Mouse (Mus musculus) gastrocnemius, adult 2 months (tissue): ENCODE data around the gene Siva1. TPM values are rescaled to one million over a fixed set of nuclear protein-coding genes. Genes with fewer than 3 reads are reported as not detected.
A peak's percentile ranks its signal among the peaks of the same experiment; 100 is the strongest.

Source experiments
- DNase-seq: peaks from one replicate; pipeline ENCODE4 v3.0.0; 2022
- H3K27ac ChIP-seq: fragments of 200-600 bp; 2 replicates; pipeline ENCODE4 v1.8.1; 2022; ENCODE audit warnings: mild to moderate bottlenecking
- H3K4me3 ChIP-seq: fragments of 200-600 bp; 2 replicates; pipeline ENCODE4 v1.8.1; 2022; ENCODE audit warnings: mild to moderate bottlenecking, moderate library complexity
- CTCF ChIP-seq: fragments of 200-600 bp; IDR thresholded peaks from 2 replicates; pipeline ENCODE4 v1.8.1; 2022; ENCODE audit warnings: antibody characterized with exemption, mild to moderate bottlenecking, moderate library complexity
- intact Hi-C: fragments of 180-260 bp; cut with DNase I; formaldehyde crosslinking; loops from one replicate; pipeline ENCODE4 v1.15.1; 2025
- total RNA-seq, 2 experiments: library from RNA; stranded (reverse); gene quantifications; 2 replicates each; pipeline ENCODE4 v1.2.3; 2021

Gene Siva1
- total RNA-seq, 2 experiments from 2014 or later, result 18.6 to 25.3 TPM

DNA sequence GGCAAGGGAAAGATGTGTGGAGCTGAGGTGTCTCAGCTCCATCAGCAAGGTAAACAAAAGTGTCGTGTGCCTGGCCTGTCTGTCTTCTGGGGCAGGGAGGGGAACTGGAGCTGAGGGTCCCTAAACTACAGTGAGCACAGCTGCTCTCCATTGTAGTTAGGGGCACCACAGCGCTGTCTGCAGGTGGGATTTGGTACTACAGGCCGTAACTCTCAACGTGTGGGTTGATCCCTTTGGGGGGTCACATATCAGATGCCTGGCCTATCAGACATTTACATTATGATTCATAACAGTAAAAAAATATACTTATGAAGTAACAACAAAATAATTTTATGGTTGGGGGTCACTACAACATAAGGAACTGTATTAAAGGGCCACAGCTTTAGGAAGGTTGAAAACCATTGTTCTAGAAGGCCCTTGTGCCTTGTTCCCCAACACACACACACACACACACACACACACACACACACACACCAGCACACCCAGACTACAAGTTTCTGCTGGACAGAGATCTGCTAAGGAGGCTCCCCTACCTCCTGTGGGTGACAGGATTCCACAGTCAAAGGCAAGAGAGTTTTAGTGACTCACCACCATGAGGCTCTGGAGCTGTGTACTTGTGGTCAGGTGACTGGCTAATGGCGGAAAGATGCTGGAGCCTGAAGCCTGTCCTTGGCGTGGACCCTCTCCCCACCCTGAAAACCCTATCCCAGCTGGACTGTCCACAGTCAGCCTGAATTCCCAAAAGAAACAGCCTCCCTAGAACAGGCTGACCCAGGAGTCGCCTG lies 17.2 kb upstream of the Siva1 start:
- peak overlapping the region; percentile 99 for H3K27ac ChIP-seq

GRCm38 (mm10) chr12:112628197-112628596 lies 16.3 kb upstream of the Siva1 start:
- TF ChIP-seq CTCF, result no peak
- peak overlapping the region; percentile 59 for H3K4me3 ChIP-seq
- peak overlapping the region; percentile 99 for H3K27ac ChIP-seq
- intact Hi-C loops, result no loop called here
- no peak for DNase-seq

More for the DNA sequence above, 17.2 kb upstream of the Siva1 start:
- intact Hi-C loops, result no loop called here
- DNase-seq, result no peak
- peak; percentile 60 for TF ChIP-seq CTCF
- no peak overlapping the region for H3K4me3 ChIP-seq

- no peak for TF ChIP-seq CTCF
- intact Hi-C loops, result no loop called here
- peak; percentile 89 for DNase-seq
- Histone ChIP-seq H3K4me3 (peak overlapping the region; percentile 59), H3K27ac (peak overlapping the region; percentile 99)
These were observed 15.4 kb upstream of the Siva1 start for GRCm38 (mm10) chr12:112628928-112629721.

- no peak for TF ChIP-seq CTCF
- H3K4me3 ChIP-seq, result peak overlapping the region; percentile 50; the same call in 1 of the 2 replicates
- peak overlapping the region; percentile 99 for H3K27ac ChIP-seq
- intact Hi-C loops, result no loop called here
- DNase-seq, result peak; percentile 75
These were observed 14.4 kb upstream of the Siva1 start for GRCm38 (mm10) chr12:112630029-112630428.

GRCm38 (mm10) chr12:112630796-112631195 lies 13.7 kb upstream of the Siva1 start:
- no peak for DNase-seq
- intact Hi-C loops, result no loop called here
- peak overlapping the region; percentile 99 for H3K27ac ChIP-seq

GRCm38 (mm10) chr12:112631472-112631871 lies 13.0 kb upstream of the Siva1 start:
- peak overlapping the region; percentile 99 for H3K27ac ChIP-seq
- DNase-seq, result no peak
- no peak for TF ChIP-seq CTCF
- no peak overlapping the region for H3K4me3 ChIP-seq
- intact Hi-C loops, result no loop called here

More at GRCm38 (mm10) chr12:112630796-112631195, 13.7 kb upstream of the Siva1 start:
- peak overlapping the region; percentile 50 for H3K4me3 ChIP-seq
- no peak for TF ChIP-seq CTCF

- peak overlapping the region; percentile 99 for H3K27ac ChIP-seq
- H3K4me3 ChIP-seq, result peak overlapping the region; percentile 17
- no peak for TF ChIP-seq CTCF
- intact Hi-C loops, result no loop called here
- no peak for DNase-seq
These were observed 12.2 kb upstream of the Siva1 start for GRCm38 (mm10) chr12:112632084-112632777.

DNA sequence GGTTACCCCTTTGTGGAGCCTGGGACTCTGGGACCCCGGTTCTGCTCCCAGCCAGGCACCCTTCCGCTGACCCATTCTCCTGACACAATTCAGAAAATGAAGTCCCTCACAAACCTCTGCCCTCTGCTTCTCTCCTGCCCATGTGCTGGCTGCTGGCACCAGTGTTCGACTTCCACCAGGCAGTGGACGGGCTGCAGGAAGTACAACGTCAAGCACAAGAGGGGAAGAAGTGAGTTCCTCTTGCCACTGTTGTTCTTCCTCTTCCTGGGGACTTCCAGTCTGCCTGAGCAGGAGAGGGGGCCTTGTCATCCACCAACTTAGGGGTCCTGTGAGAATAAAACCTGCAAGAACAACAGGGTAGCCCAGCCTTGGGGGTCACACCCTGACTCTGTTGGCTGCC lies 11.6 kb upstream of the Siva1 start:
- TF ChIP-seq CTCF, result no peak
- H3K27ac ChIP-seq, result peak overlapping the region; percentile 99
- DNase-seq, result no peak
- intact Hi-C loops, result no loop called here
- H3K4me3 ChIP-seq, result peak overlapping the region; percentile 17; the same call in 1 of the 2 replicates

- peak overlapping the region; percentile 99 for H3K27ac ChIP-seq
- no peak; the same call in 1 of the 2 replicates for TF ChIP-seq CTCF
- intact Hi-C loops, result no loop called here
- H3K4me3 ChIP-seq, result no peak overlapping the region
- no peak for DNase-seq
These were observed 10.8 kb upstream of the Siva1 start for GRCm38 (mm10) chr12:112633686-112634085.

DNA sequence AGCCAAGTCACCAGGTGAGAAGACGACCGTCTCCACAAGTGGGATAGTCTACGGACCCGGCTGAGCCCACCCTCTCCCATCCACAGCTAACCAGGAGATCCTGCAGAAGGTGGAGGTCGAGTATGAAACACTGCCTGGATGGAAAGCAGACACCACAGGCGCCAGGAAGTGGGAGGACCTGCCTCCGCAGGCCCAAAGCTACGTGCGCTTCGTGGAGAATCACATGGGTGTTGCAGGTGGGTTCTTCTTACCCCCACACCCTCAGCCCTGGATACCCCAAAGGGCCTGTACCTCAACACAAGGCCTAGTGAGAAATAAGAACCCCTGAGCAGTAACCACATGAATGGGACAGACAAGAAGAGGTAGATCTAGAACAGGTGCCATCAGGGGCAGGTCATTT lies 5.0 kb upstream of the Siva1 start:
- no peak for DNase-seq
- H3K4me3 ChIP-seq, result no peak overlapping the region
- intact Hi-C loops, result no loop called here

DNA sequence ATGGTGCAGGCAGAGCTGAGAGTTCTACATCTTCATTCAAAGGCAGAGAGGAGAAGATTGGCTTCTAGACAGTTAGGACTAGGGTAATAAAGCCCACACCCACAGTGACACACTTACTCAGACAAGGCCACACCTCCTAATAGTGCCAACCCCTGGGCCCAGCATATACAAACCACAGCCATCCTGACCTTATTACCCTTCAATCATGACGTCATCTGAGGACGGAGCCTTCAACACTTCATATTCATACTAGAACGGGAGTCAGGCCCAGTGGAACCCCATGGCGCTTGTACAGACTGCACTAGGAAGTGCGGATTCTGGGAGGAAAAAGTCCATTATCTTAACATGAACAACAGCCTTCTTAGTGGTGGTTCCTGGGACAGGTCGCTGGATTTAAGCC lies 1.4 kb upstream of the Siva1 start:
- no peak overlapping the region for H3K4me3 ChIP-seq
- intact Hi-C loops, result no loop called here
- DNase-seq, result no peak
- H3K27ac ChIP-seq, result peak overlapping the region; percentile 84; the same call in 1 of the 2 replicates
- no peak for TF ChIP-seq CTCF

More for the DNA sequence above, 5.0 kb upstream of the Siva1 start:
- H3K27ac ChIP-seq, result peak overlapping the region; percentile 35; the same call in 1 of the 2 replicates
- no peak for TF ChIP-seq CTCF

DNA sequence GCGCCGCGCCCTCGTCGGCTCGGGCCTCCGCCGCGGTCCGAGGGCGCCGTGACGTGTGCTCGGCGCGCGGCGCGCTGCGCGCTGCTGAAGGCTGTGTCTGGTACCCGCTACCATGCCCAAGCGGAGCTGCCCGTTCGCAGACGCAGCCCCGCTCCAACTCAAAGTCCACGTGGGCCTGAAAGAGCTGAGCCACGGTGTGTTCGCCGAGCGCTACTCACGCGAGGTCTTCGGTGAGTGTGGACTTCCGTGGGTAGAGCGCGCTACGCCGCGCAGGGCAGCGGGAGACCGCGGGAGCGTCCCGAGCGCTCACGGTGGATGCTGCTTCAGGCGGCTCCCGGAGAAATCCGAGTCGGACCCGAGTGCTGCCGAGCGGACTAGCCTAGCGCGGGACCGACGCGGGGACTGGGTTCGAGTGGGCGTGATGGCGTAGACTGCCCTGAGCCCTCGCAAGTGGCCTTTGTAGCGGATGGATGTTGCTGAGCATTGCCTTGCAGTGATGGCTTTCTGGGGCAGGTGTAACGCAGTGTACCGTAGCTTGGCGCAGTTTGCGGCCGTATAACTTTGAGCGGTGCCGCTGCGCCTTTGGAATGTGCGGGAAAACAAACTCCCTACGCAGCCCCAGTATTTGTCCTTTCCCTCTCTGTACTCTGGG lies 502 bp downstream of the Siva1 start:
- Histone ChIP-seq H3K4me3 (peak overlapping the region; percentile 94), H3K27ac (peak overlapping the region; percentile 94)
- DNase-seq, result no peak
- no peak for TF ChIP-seq CTCF
- intact Hi-C loops, result no loop called here
